Mouse (Mus musculus): Measurements from ENCODE around the gene Cfap61. TPM values are rescaled to one million over a fixed set of nuclear protein-coding genes. Genes with fewer than 3 reads are reported as not detected.

The Cfap61 gene
- polyA plus RNA-seq, 1 experiment from 2014 or later = 1.4 TPM

DNA sequence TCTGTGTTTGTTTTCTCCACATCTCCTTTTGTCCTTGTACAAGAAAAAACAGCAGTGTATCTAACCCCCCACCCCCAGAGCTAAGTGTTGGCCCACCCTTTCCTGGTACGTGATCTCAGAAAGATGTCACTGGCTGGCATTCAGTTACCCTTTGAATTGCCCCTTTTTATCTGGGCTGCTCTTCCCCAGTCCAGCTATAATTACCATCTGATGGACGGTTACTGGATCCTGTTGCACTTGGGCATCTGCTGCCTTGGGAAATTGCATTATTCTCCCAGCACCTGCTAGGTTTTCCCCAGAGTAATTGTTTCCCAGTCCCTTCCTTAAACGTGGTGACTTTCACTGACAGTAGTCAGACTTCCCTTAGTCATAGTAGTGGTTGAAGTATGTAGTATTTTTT is 115.5 kb downstream of the Cfap61 start:
- Histone ChIP-seq H3K36me3 (ENCODE audit: control insufficient read depth, insufficient read depth, low read length) (no peaks in the 10 kb centered on the region), H3K27ac (ENCODE audit: low read depth, low read length) (no peak overlapping the region), H3K27me3 (ENCODE audit: control insufficient read depth, insufficient read depth, low read length) (no peaks in the 10 kb centered on the region), H3K9me3 (ENCODE audit: control insufficient read depth, low read length) (no peaks in the 10 kb centered on the region), H3K4me3 (ENCODE audit: low read depth, low read length) (no peak overlapping the region), H3K4me1 (replicated peaks; ENCODE audit: control insufficient read depth, insufficient read depth, low read length) (no peaks in the 10 kb centered on the region), H3K4me2 (ENCODE audit: low read depth, low read length, severe bottlenecking) (no peak overlapping the region), H3K9ac (ENCODE audit: low read length) (no peak overlapping the region)
- WGBS = 34% methylated on average over 3 of the region's 3 CpGs
- ATAC-seq (replicated peaks; ENCODE audit: low FRiP score) (no peak), DNase-seq (ENCODE audit: low spot score) (no peak)

DNA sequence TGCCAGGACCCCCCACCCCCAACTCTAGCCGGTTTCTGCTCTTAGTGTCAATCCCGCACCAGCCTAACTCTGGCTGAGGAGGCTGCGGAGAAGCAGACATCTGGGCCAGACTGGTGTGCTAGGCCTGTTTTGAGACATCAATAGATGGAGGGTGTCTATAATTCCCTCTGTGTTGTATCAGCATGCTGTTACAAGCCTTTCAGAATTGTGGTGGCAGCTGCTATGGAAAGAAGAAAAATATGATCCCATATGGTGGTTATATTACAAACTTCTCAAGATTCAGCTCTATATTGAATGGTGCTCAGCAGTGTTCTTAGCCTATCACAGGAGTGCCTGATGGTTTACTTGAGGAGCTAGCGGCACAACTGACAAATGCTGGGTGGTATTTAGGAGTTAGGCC is 116.8 kb downstream of the Cfap61 start:
- no peak overlapping the region for H3K27ac ChIP-seq (ENCODE audit: low read depth, low read length)
- ATAC-seq (replicated peaks; ENCODE audit: low FRiP score) = no peak
- H3K36me3 ChIP-seq (ENCODE audit: control insufficient read depth, insufficient read depth, low read length) = no peaks in the 10 kb centered on the region
- H3K9ac ChIP-seq (ENCODE audit: low read length) = no peak overlapping the region
- no peak overlapping the region for H3K4me3 ChIP-seq (ENCODE audit: low read depth, low read length)
- 91% methylated on average over 4 of the region's 4 CpGs for WGBS
- H3K27me3 ChIP-seq (ENCODE audit: control insufficient read depth, insufficient read depth, low read length) = no peaks in the 10 kb centered on the region
- no peaks in the 10 kb centered on the region for H3K4me1 ChIP-seq (replicated peaks; ENCODE audit: control insufficient read depth, insufficient read depth, low read length)
- no peak for DNase-seq (ENCODE audit: low spot score)
- H3K4me2 ChIP-seq (ENCODE audit: low read depth, low read length, severe bottlenecking) = no peak overlapping the region
- H3K9me3 ChIP-seq (ENCODE audit: control insufficient read depth, low read length) = no peaks in the 10 kb centered on the region

DNA sequence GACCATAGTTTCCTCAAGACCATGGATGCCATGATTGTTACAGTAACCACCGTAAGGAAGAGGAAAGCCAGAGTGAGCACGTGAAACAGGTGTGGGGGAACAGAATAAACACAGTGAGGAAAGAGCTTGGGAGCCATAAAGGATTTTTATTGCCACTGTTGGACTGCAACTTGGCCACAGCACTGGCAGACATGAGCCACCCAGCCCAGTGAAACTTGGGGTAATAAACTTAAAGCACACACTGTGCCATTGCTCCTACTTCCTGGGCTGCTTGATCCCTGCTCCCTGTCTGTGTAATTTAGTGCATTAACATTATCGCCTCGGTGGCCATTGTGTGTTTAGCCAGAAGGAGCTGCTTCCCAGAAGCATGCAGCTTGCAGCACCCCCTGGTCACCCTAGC is 122.5 kb downstream of the Cfap61 start:
- Histone ChIP-seq H3K27ac (ENCODE audit: low read depth, low read length) (no peak overlapping the region), H3K27me3 (ENCODE audit: control insufficient read depth, insufficient read depth, low read length) (no peaks in the 10 kb centered on the region), H3K4me1 (replicated peaks; ENCODE audit: control insufficient read depth, insufficient read depth, low read length) (peaks cover 14% of the 10 kb centered on the region), H3K4me2 (ENCODE audit: low read depth, low read length, severe bottlenecking) (no peak overlapping the region), H3K4me3 (ENCODE audit: low read depth, low read length) (no peak overlapping the region), H3K36me3 (ENCODE audit: control insufficient read depth, insufficient read depth, low read length) (no peaks in the 10 kb centered on the region), H3K9me3 (ENCODE audit: control insufficient read depth, low read length) (no peaks in the 10 kb centered on the region), H3K9ac (ENCODE audit: low read length) (no peak overlapping the region)
- ATAC-seq (replicated peaks; ENCODE audit: low FRiP score) (no peak), DNase-seq (ENCODE audit: low spot score) (no peak)
- 84% methylated on average over 4 of the region's 4 CpGs for WGBS

DNA sequence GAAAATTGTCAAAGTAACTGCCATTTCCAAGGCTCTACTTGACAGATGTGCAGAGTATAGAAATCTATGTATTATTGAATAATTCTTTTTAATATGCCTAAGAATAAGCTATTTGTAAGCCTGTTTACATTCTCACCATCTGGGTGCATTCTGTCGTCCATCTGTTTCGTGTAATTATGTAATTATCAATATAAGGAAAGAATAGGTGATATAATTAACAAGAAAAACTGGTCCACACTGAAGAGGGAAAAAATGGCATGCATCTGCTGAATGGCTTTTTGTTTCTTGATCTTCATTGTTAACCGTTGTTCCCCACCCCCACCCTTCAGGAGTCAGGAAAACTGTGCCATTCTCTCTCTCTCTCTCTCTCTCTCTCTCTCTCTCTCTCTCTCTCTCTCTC is 124.2 kb downstream of the Cfap61 start:
- Histone ChIP-seq H3K4me2 (ENCODE audit: low read depth, low read length, severe bottlenecking) (no peak overlapping the region), H3K9me3 (ENCODE audit: control insufficient read depth, low read length) (no peaks in the 10 kb centered on the region), H3K9ac (ENCODE audit: low read length) (no peak overlapping the region), H3K27me3 (ENCODE audit: control insufficient read depth, insufficient read depth, low read length) (no peaks in the 10 kb centered on the region), H3K4me3 (ENCODE audit: low read depth, low read length) (no peak overlapping the region), H3K27ac (ENCODE audit: low read depth, low read length) (no peak overlapping the region), H3K4me1 (replicated peaks; ENCODE audit: control insufficient read depth, insufficient read depth, low read length) (peaks cover 29% of the 10 kb centered on the region), H3K36me3 (ENCODE audit: control insufficient read depth, insufficient read depth, low read length) (no peaks in the 10 kb centered on the region)
- DNase-seq (ENCODE audit: low spot score) (no peak), ATAC-seq (replicated peaks; ENCODE audit: low FRiP score) (no peak)
- WGBS = 34% methylated on average over 3 of the region's 3 CpGs

DNA sequence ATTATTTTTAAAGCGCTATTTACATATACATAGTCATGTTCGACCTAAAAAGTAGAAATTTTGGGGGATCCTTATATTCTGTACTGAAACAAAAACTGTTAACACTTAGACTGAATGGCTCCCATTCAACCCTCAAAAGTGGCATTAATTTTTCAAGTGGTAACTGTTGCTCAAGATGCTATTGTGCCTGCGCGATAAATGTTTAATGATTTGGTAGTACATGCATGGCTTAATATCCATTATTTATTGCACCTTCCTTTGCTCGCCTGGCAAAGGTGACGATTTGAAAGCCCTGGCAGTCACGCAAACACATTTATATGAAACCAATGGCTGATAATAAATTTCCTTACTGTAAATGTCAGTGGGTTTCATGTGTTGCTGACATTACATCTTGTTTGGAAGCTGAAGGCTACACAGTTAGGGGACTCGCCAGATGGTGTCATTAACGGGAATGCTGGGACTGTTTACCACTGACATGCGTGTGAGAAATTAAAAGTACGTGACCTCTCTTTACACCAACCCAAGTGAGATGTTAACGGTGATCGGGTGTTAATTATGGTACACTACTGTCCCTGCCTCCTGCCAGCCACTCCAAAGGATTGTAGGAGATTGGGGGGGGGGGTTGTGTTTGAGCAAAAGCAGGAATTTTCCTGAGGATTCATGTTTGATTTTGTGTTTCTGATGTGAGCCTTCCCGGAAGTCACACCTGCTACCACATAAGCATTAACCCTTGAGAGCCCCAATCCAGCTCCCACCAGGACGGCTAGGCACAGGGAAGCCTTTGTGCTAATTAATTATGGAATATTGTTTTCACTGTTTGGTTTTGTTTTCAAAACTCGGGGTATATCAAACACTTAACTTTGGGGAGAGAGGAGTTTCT is 127.1 kb downstream of the Cfap61 start:
- H3K4me2 ChIP-seq (ENCODE audit: low read depth, low read length, severe bottlenecking) = peak overlapping the region; percentile 40
- H3K27me3 ChIP-seq (ENCODE audit: control insufficient read depth, insufficient read depth, low read length) = no peaks in the 10 kb centered on the region
- H3K4me3 ChIP-seq (ENCODE audit: low read depth, low read length) = no peak overlapping the region
- peak overlapping the region; percentile 20; the same call in 1 of the 2 replicates for H3K9ac ChIP-seq (ENCODE audit: low read length)
- no peaks in the 10 kb centered on the region for H3K36me3 ChIP-seq (ENCODE audit: control insufficient read depth, insufficient read depth, low read length)
- DNase-seq (ENCODE audit: low spot score) (no peak), ATAC-seq (replicated peaks; ENCODE audit: low FRiP score) (peak; percentile 43)
- H3K4me1 ChIP-seq (replicated peaks; ENCODE audit: control insufficient read depth, insufficient read depth, low read length) = peaks cover 32% of the 10 kb centered on the region
- WGBS = 43% methylated on average over 16 of the region's 16 CpGs
- H3K9me3 ChIP-seq (ENCODE audit: control insufficient read depth, low read length) = no peaks in the 10 kb centered on the region
- H3K27ac ChIP-seq (ENCODE audit: low read depth, low read length) = peak overlapping the region; percentile 82

DNA sequence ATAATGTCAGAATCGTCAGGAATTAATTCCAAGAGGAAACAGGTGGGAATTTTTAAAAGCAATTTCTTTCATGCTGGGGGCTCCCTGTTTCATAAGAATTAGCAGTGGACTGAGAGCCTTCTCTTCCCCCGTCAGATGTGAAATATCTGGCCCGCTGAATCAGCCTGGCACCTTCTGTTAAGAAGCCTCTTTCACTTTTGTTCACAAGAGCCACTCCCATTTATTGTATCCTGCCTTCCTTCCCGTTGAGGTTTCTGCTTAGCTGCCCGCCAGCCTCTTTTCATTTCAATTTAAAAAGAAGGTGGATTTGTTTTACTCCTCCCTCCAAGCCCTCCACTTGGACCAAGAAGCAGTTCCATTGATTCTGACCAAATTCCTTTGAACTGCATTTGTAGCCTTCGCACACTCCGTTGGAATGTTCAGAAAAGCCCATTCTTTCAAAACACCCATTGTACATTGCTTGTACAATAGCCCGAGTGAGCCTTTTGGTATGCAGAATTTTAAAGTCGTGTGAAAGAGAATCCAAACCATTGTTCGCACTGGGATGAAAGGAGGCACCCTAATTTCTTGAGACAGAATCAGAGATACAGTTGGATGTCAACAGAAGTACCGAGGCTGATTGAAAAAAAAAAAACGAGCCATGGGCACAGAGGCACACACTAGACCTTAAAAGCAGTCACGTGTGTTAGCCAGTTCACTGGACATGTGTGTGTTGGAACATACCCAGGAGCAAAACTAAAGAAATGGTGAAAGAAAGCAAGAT is 127.9 kb downstream of the Cfap61 start:
- Histone ChIP-seq H3K4me2 (ENCODE audit: low read depth, low read length, severe bottlenecking) (peak overlapping the region; percentile 40), H3K36me3 (ENCODE audit: control insufficient read depth, insufficient read depth, low read length) (no peaks in the 10 kb centered on the region), H3K27me3 (ENCODE audit: control insufficient read depth, insufficient read depth, low read length) (no peaks in the 10 kb centered on the region), H3K9ac (ENCODE audit: low read length) (peak overlapping the region; percentile 20; the same call in 1 of the 2 replicates), H3K9me3 (ENCODE audit: control insufficient read depth, low read length) (no peaks in the 10 kb centered on the region), H3K4me1 (replicated peaks; ENCODE audit: control insufficient read depth, insufficient read depth, low read length) (peaks cover 32% of the 10 kb centered on the region), H3K4me3 (ENCODE audit: low read depth, low read length) (peak overlapping the region; percentile 5; the same call in 1 of the 2 replicates), H3K27ac (ENCODE audit: low read depth, low read length) (peak overlapping the region; percentile 82)
- DNase-seq (ENCODE audit: low spot score) (no peak), ATAC-seq (replicated peaks; ENCODE audit: low FRiP score) (peak; percentile 80)
- 5% methylated on average over 13 of the region's 13 CpGs for whole genome bisulfite sequencing

DNA sequence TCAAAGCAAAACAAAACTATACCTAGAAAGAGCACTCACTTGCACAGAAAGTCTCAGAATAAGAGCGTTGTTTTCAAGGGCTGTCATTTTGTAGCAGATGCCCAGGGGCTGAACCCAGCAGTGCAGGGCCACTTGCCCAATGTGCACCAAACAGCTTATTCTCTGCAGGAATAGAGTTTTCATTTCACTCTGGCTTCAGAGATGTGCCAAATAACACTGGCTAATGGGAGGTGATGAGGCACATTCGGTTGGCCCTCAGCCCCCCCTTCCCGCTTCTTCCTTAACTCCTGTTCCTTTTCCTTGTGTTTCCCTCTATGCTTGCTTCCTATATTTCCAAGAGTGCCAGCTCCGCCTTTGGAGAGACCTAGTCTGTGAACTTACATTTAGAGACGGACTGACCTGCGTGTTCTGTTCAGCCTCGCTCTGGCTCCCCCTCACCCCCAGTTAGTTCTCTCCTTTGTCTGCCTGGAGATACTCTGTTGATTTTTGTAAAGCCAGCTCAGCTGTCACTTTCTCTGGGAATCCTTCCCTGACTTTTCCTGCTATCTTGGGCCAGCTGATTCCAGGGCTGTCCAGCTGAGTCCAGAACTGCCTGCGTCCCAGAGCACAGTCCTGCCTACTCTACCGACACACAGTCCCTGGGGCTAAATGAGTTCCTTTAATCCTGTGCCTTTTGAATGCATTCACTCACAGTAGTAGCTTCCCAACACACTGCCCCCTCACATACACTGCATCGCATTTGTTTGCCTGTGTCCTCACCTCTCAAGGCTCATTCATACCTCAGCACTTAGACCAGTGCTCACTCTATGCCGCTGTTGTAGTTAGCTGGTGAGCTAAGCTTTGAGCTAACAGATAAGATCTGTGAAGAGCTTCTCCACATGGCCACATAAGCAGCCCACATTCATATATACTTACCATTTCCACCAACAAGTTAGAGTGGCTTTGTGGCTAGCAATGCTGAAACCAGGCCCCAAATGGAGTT is 128.8 kb downstream of the Cfap61 start:
- Histone ChIP-seq H3K27ac (ENCODE audit: low read depth, low read length) (peak overlapping the region; percentile 82), H3K36me3 (ENCODE audit: control insufficient read depth, insufficient read depth, low read length) (no peaks in the 10 kb centered on the region), H3K4me2 (ENCODE audit: low read depth, low read length, severe bottlenecking) (peak overlapping the region; percentile 40; the same call in 1 of the 2 replicates), H3K27me3 (ENCODE audit: control insufficient read depth, insufficient read depth, low read length) (no peaks in the 10 kb centered on the region), H3K4me3 (ENCODE audit: low read depth, low read length) (no peak overlapping the region), H3K9me3 (ENCODE audit: control insufficient read depth, low read length) (no peaks in the 10 kb centered on the region), H3K9ac (ENCODE audit: low read length) (peak overlapping the region; percentile 9; the same call in 1 of the 2 replicates), H3K4me1 (replicated peaks; ENCODE audit: control insufficient read depth, insufficient read depth, low read length) (peaks cover 32% of the 10 kb centered on the region)
- ATAC-seq (replicated peaks; ENCODE audit: low FRiP score) (peak; percentile 45), DNase-seq (ENCODE audit: low spot score) (peak; percentile 58)
- WGBS = 16% methylated on average over 11 of the region's 11 CpGs

DNA sequence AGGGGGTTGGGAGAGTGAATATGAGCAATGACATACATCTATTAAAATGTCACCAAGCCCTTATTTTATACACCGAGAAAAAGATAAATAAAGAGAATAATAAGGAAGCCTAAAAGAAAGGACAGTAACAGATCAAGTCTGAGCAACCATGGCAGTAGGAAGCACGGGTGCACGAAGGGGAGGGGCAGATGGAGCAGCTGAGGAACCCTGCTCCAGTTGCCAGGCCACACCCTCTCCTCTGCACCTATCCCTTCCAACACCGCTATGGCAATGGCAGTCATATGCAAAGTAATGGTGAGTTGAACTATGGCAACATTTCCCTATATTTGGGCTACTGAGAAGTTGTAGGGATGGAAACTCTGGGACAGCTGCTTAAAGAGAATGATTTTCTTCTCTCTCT is 132.8 kb downstream of the Cfap61 start:
- H3K4me2 ChIP-seq (ENCODE audit: low read depth, low read length, severe bottlenecking) = no peak overlapping the region
- H3K36me3 ChIP-seq (ENCODE audit: control insufficient read depth, insufficient read depth, low read length) = no peaks in the 10 kb centered on the region
- no peak overlapping the region for H3K27ac ChIP-seq (ENCODE audit: low read depth, low read length)
- no peaks in the 10 kb centered on the region for H3K9me3 ChIP-seq (ENCODE audit: control insufficient read depth, low read length)
- no peaks in the 10 kb centered on the region for H3K27me3 ChIP-seq (ENCODE audit: control insufficient read depth, insufficient read depth, low read length)
- H3K4me3 ChIP-seq (ENCODE audit: low read depth, low read length) = no peak overlapping the region
- no peak overlapping the region for H3K9ac ChIP-seq (ENCODE audit: low read length)
- ATAC-seq (replicated peaks; ENCODE audit: low FRiP score) (no peak), DNase-seq (ENCODE audit: low spot score) (no peak)
- H3K4me1 ChIP-seq (replicated peaks; ENCODE audit: control insufficient read depth, insufficient read depth, low read length) = peaks cover 15% of the 10 kb centered on the region
- 50% methylated on average over 4 of the region's 4 CpGs for WGBS

All from forebrain, embryonic 11.5 days (tissue).